Mouse (Mus musculus): ENCODE measurements around the gene H3f3b.

DNA sequence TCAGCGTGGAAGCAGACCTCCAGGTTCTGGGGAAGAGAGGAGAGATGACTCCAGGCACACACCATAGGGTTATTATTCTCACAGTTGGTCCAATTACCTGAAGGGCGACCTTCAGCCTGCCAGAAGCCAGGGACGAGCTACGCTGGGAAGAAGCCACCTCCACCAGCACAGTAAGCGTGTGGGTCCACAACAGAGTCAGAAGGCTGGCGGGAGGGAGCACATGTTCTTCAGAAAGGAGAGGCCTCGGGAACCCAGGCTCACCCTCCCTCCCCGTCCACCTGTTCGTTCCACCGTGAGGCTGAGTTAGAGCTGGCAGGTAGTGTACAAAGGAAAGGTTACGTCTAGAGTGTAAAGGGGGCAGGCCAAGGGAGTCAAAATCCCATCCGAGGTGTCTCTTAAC, 37.6 kb upstream of the H3f3b start:
- TF ChIP-seq CTCF (conservative IDR thresholded peaks at IDR 0.05; ENCODE audit: low read length) = no peak
- no peak for TF ChIP-seq NANOG (IDR thresholded peaks at IDR 0.05; ENCODE audit: borderline replicate concordance, low read length)
- no peak for TF ChIP-seq POU5F1 (IDR thresholded peaks at IDR 0.05; ENCODE audit: borderline replicate concordance, low read length)
